Mouse (Mus musculus) inflammation-experienced regulatory T-cells, adult 16 weeks (primary cell): ENCODE results near the gene Gm3139. TPM values are rescaled to one million over a fixed set of nuclear protein-coding genes. Genes with fewer than 3 reads are reported as not detected.

ENCODE experiments used
- polyA plus RNA-seq: library from polyadenylated mRNA; unstranded; fragments of 100-300 nt; shearing (Covaris generic); gene quantifications from one replicate; pipeline ENCODE4 v1.2.1, GENCODE M21; 2017

Gm3139 gene
- not detected for polyA plus RNA-seq

GRCm38 (mm10) chr5:94525987-94526386 is at the start of gene Gm3139:
TSS of gene Gm3139 (plus strand) at chr5:94526287.

Other genes with a start within 250 kb of the Gm3139 start
- not detected for gene A430089I19Rik, start 219.5 kb upstream of the Gm3139 start, polyA plus RNA-seq
- not detected for gene Gm6502, start 211.9 kb upstream of the Gm3139 start, polyA plus RNA-seq
- gene AA792892, start 186.5 kb upstream of the Gm3139 start, polyA plus RNA-seq: not detected
- not detected for gene Gm7682, start 80.5 kb upstream of the Gm3139 start, polyA plus RNA-seq
- gene Gm3147, start 90.1 kb downstream of the Gm3139 start, polyA plus RNA-seq: not detected
- gene Gm6509, start 97.7 kb downstream of the Gm3139 start, polyA plus RNA-seq: not detected
- gene Gm6205, start 122.1 kb downstream of the Gm3139 start, polyA plus RNA-seq: not detected